Mouse (Mus musculus): Measurements from ENCODE around the gene Ccdc180.

DNA sequence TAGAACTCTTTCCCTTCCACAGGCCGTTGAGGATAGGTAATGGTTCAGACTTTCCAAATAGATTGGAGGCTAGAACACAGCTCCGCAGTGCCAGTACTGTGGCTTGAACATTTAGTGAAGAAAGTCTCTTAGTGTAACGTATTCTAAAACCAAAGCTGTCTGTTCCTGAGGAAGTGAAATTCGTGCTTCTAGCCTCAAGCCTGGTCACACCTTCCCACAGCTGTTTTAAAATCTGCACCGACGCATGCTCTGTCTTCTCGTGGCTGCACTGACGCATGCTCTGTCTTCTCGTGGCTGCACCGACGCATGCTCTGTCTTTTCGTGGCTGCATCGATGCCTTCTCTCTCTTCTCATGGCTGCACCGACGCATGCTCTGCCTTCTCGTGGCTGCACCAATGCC is 6.9 kb upstream of the Ccdc180 start:
- TF ChIP-seq CTCF (IDR thresholded peaks at IDR 0.05; ENCODE audit: low read depth, low read length), result no peak
- TF ChIP-seq POLR2A (IDR thresholded peaks at IDR 0.05; ENCODE audit: borderline replicate concordance, low read depth, low read length), result no peak

Data from bone marrow macrophage, adult 2 months (primary cell).